Mouse (Mus musculus) hindbrain, embryonic 15.5 days (tissue): Measurements from ENCODE around the gene Akt3. TPM values are rescaled to one million over a fixed set of nuclear protein-coding genes. Genes with fewer than 3 reads are reported as not detected.
A peak's percentile ranks its signal among the peaks of the same experiment; 100 is the strongest.

ENCODE experiments used
- ATAC-seq: fragments of 200-750 bp; cut with Nextera tagmentation; 2 replicates; pipeline ENCODE4 v1.8.0; 2017; ENCODE audit warnings: low read depth, moderate number of reproducible peaks, moderate TSS enrichment; ENCODE audit not compliant: low FRiP score
- H3K27ac ChIP-seq: fragments of 300-500 bp; sonication (generic); replicated peaks from 2 replicates; pipeline ENCODE4 v1.5.1; 2015; ENCODE audit warnings: mild to moderate bottlenecking, inconsistent platforms
- H3K27me3 ChIP-seq: fragments of 300-500 bp; sonication (generic); 2 replicates; pipeline ENCODE4 v1.6.1; 2015; ENCODE audit warnings: control low read depth, inconsistent platforms
- H3K36me3 ChIP-seq: fragments of 300-500 bp; sonication (generic); 2 replicates; pipeline ENCODE4 v1.6.1; 2015; ENCODE audit warnings: control low read depth, inconsistent platforms
- H3K4me1 ChIP-seq: fragments of 300-500 bp; sonication (generic); replicated peaks from 2 replicates; pipeline ENCODE4 v1.6.1; 2015; ENCODE audit warnings: control low read depth, inconsistent platforms
- H3K4me2 ChIP-seq: fragments of 300-500 bp; sonication (generic); 2 replicates; pipeline ENCODE4 v1.6.1; 2015; ENCODE audit warnings: moderate library complexity, mild to moderate bottlenecking, inconsistent platforms
- H3K4me3 ChIP-seq: fragments of 300-500 bp; sonication (generic); 2 replicates; pipeline ENCODE4 v1.5.1; 2015; ENCODE audit warnings: mild to moderate bottlenecking, inconsistent platforms
- H3K9ac ChIP-seq: fragments of 300-500 bp; sonication (generic); 2 replicates; pipeline ENCODE4 v1.6.1; 2015; ENCODE audit warnings: inconsistent platforms
- H3K9me3 ChIP-seq: fragments of 300-500 bp; sonication (generic); 2 replicates; pipeline ENCODE4 v1.6.1; 2016; ENCODE audit warnings: control low read depth, inconsistent platforms
- WGBS: fragments of 180-500 bp; shearing (Covaris S2); methylation state at CpG from one replicate; pipeline ENCODE4 v1.1.7; 2015; 5-methylcytosine and 5-hydroxymethylcytosine counted together
- polyA plus RNA-seq: library from polyadenylated mRNA; unstranded; fragments of >200 nt; fragmentation: Nextera tagmentation; extraction: Ambion mirVana; gene quantifications from 2 replicates; pipeline ENCODE4 v1.2.1, GENCODE M21; 2015

The Akt3 gene
- polyA plus RNA-seq, 1 experiment from 2014 or later = 21.4 TPM

- Histone ChIP-seq H3K36me3 (no peaks in the 10 kb centered on the region), H3K9ac (no peak overlapping the region), H3K4me2 (no peak overlapping the region), H3K4me1 (peaks cover 22% of the 10 kb centered on the region), H3K27me3 (no peaks in the 10 kb centered on the region), H3K9me3 (no peaks in the 10 kb centered on the region), H3K4me3 (no peak overlapping the region), H3K27ac (no peak overlapping the region)
- peak; percentile 68 for ATAC-seq
- WGBS = 53% methylated on average over 4 of the region's 4 CpGs
Observed at GRCm38 (mm10) chr1:177004041-177004741, 253.8 kb downstream of the Akt3 start.

- Histone ChIP-seq H3K4me1 (peaks cover 34% of the 10 kb centered on the region), H3K27me3 (no peaks in the 10 kb centered on the region), H3K4me3 (no peak overlapping the region), H3K9ac (no peak overlapping the region), H3K9me3 (no peaks in the 10 kb centered on the region), H3K27ac (no peak overlapping the region), H3K4me2 (no peak overlapping the region), H3K36me3 (no peaks in the 10 kb centered on the region)
- WGBS = 56% methylated on average over 6 of the region's 6 CpGs
- 0 out of 2 replicates have a peak, but pooled peaks have one; percentile 14 for ATAC-seq
Observed at GRCm38 (mm10) chr1:177002951-177003350, 255.1 kb downstream of the Akt3 start.

DNA sequence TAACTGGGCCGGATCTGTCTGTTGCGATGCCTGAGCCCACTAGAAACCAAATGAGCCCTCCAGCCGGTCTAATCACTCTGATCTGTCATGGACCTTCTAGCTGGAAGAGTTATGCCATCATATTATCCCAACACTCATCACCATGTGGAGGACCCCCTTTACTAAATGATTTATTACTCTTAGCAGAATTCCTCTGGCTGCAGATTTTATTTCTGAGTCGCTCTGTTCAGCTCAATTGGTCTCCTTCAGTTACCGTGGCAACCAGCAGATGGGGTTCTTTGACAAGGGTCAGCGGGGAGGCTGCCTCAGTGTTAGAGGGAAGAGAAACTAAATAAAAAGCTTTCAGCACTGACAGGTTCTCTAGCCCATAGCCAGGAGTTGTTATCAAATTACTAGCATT is 259.0 kb downstream of the Akt3 start:
- H3K4me3 ChIP-seq = no peak overlapping the region
- H3K27me3 ChIP-seq = no peaks in the 10 kb centered on the region
- H3K9ac ChIP-seq = no peak overlapping the region
- peak; percentile 47 for ATAC-seq
- H3K9me3 ChIP-seq = no peaks in the 10 kb centered on the region
- WGBS = 14% methylated on average over 6 of the region's 6 CpGs
- peaks cover 61% of the 10 kb centered on the region for H3K4me1 ChIP-seq
- H3K27ac ChIP-seq = peak overlapping the region; percentile 41
- no peak overlapping the region for H3K4me2 ChIP-seq
- no peaks in the 10 kb centered on the region for H3K36me3 ChIP-seq

GRCm38 (mm10) chr1:176997711-176998689 is 260.0 kb downstream of the Akt3 start:
- WGBS = 17% methylated on average over 33 of the region's 33 CpGs
- Histone ChIP-seq H3K27me3 (no peaks in the 10 kb centered on the region), H3K9me3 (no peaks in the 10 kb centered on the region), H3K4me2 (peak overlapping the region; percentile 51), H3K9ac (peak overlapping the region; percentile 33; the same call in 1 of the 2 replicates), H3K27ac (peak overlapping the region; percentile 77), H3K36me3 (no peaks in the 10 kb centered on the region), H3K4me1 (peaks cover 58% of the 10 kb centered on the region), H3K4me3 (peak overlapping the region; percentile 11; the same call in 1 of the 2 replicates)
- ATAC-seq = peak; percentile 29; the same call in 1 of the 2 replicates

- no peak overlapping the region for H3K4me3 ChIP-seq
- no peak for ATAC-seq
- H3K4me2 ChIP-seq = peak overlapping the region; percentile 51; the same call in 1 of the 2 replicates
- no peaks in the 10 kb centered on the region for H3K27me3 ChIP-seq
- WGBS = 25% methylated on average over 6 of the region's 6 CpGs
- peak overlapping the region; percentile 77 for H3K27ac ChIP-seq
- no peaks in the 10 kb centered on the region for H3K36me3 ChIP-seq
- no peak overlapping the region for H3K9ac ChIP-seq
- H3K4me1 ChIP-seq = peaks cover 57% of the 10 kb centered on the region
- no peaks in the 10 kb centered on the region for H3K9me3 ChIP-seq
Observed at GRCm38 (mm10) chr1:176997254-176997653, 260.7 kb downstream of the Akt3 start.

DNA sequence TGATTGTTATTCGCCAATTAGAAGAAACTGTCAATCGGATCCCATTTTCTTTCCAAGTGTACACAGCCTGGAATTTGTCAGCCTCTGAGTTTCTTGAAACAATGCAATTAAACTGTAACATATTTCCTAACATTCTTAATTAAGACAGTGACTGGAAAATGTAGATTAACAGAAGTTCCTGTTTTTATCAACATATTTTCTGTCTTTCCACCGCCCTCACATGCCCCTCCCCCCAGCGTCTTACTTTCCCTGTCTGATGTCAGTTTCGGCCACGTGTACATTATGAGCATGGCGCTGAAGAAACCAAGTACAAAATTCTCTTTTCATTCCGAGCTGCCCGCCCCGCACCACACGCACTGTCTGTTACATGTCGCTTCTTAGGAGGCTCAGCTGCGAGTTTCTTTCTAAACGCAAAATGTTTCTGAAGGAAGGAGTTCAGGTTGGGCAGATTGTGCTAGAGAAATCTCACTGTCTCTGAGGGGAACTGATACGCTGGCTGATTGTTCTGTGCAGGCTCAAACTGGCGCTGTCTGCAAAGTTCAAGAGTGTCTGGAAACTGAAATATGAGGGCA is 261.3 kb downstream of the Akt3 start:
- H3K27ac ChIP-seq = peak overlapping the region; percentile 30
- 20% methylated on average over 16 of the region's 16 CpGs for WGBS
- H3K4me3 ChIP-seq = no peak overlapping the region
- H3K9ac ChIP-seq = no peak overlapping the region
- ATAC-seq = no peak
- no peaks in the 10 kb centered on the region for H3K9me3 ChIP-seq
- H3K27me3 ChIP-seq = no peaks in the 10 kb centered on the region
- peak overlapping the region; percentile 26 for H3K4me2 ChIP-seq
- no peaks in the 10 kb centered on the region for H3K36me3 ChIP-seq
- H3K4me1 ChIP-seq = peaks cover 57% of the 10 kb centered on the region

- Histone ChIP-seq H3K36me3 (no peaks in the 10 kb centered on the region), H3K9me3 (no peaks in the 10 kb centered on the region), H3K4me2 (no peak overlapping the region), H3K27me3 (no peaks in the 10 kb centered on the region), H3K9ac (no peak overlapping the region), H3K27ac (peak overlapping the region; percentile 30; the same call in 1 of the 2 replicates), H3K4me1 (peaks cover 57% of the 10 kb centered on the region), H3K4me3 (no peak overlapping the region)
- 71% methylated on average over 3 of the region's 3 CpGs for WGBS
- no peak for ATAC-seq
Observed at GRCm38 (mm10) chr1:176996166-176996565, 261.8 kb downstream of the Akt3 start.

DNA sequence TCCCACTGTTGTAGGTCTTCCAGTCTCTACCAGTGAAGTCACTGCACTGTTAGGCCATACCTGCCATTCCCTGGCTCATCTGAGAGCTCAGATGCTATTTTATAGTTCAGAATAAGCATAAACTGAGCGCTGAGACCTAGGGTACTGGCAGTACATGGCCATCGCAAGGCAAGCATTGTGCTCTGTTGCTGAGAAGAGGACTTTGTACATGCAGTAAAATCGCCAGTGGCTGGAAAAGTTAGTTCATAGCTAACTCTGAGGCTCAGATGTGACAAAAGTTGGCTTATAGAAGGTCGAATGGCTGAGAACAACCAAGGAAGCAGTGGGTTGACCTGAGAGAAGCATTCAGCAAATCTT is 262.6 kb downstream of the Akt3 start:
- Histone ChIP-seq H3K9ac (no peak overlapping the region), H3K4me3 (no peak overlapping the region), H3K4me1 (peaks cover 57% of the 10 kb centered on the region), H3K27ac (peak overlapping the region; percentile 77), H3K36me3 (no peaks in the 10 kb centered on the region), H3K4me2 (no peak overlapping the region), H3K27me3 (no peaks in the 10 kb centered on the region), H3K9me3 (no peaks in the 10 kb centered on the region)
- WGBS = 71% methylated on average over 4 of the region's 4 CpGs
- no peak for ATAC-seq

- no peak overlapping the region for H3K4me3 ChIP-seq
- no peaks in the 10 kb centered on the region for H3K9me3 ChIP-seq
- H3K27ac ChIP-seq = peak overlapping the region; percentile 77
- 17% methylated on average over 11 of the region's 11 CpGs for WGBS
- H3K4me2 ChIP-seq = no peak overlapping the region
- no peaks in the 10 kb centered on the region for H3K27me3 ChIP-seq
- H3K36me3 ChIP-seq = no peaks in the 10 kb centered on the region
- no peak overlapping the region for H3K9ac ChIP-seq
- ATAC-seq = no peak
- H3K4me1 ChIP-seq = peaks cover 57% of the 10 kb centered on the region
Observed at GRCm38 (mm10) chr1:176994707-176995418, 263.1 kb downstream of the Akt3 start.

GRCm38 (mm10) chr1:176994087-176994486 is 263.9 kb downstream of the Akt3 start:
- no peaks in the 10 kb centered on the region for H3K36me3 ChIP-seq
- no peaks in the 10 kb centered on the region for H3K27me3 ChIP-seq
- WGBS = 10% methylated on average over 7 of the region's 7 CpGs
- H3K4me2 ChIP-seq = no peak overlapping the region
- no peak overlapping the region for H3K9ac ChIP-seq
- no peak overlapping the region for H3K4me3 ChIP-seq
- H3K4me1 ChIP-seq = peaks cover 53% of the 10 kb centered on the region
- no peaks in the 10 kb centered on the region for H3K9me3 ChIP-seq
- peak; percentile 71 for ATAC-seq
- H3K27ac ChIP-seq = peak overlapping the region; percentile 77

- no peaks in the 10 kb centered on the region for H3K27me3 ChIP-seq
- H3K4me1 ChIP-seq = peaks cover 51% of the 10 kb centered on the region
- H3K27ac ChIP-seq = peak overlapping the region; percentile 77
- H3K4me3 ChIP-seq = no peak overlapping the region
- 66% methylated on average over 18 of the region's 18 CpGs for WGBS
- no peak overlapping the region for H3K4me2 ChIP-seq
- H3K9ac ChIP-seq = no peak overlapping the region
- no peak for ATAC-seq
- H3K9me3 ChIP-seq = no peaks in the 10 kb centered on the region
- no peaks in the 10 kb centered on the region for H3K36me3 ChIP-seq
Observed at GRCm38 (mm10) chr1:176993141-176994010, 264.6 kb downstream of the Akt3 start.
